Mouse (Mus musculus): ENCODE data around the gene Pou6f1. TPM values are rescaled to one million over a fixed set of nuclear protein-coding genes. Genes with fewer than 3 reads are reported as not detected.
"Not testable (repeated sequence)": the region's sequence is repeated elsewhere in the genome, so short reads cannot be mapped to it uniquely, and the experiment has no call there.

Gene Pou6f1
- polyA plus RNA-seq, 1 experiment from 2014 or later: 4.7 TPM

GRCm38 (mm10) chr15:100614996-100615824, 15.4 kb upstream of the Pou6f1 start, which contains the start of gene Dazap2:
Dazap2 (plus strand) TSS chr15:100615349.
- WGBS: under 1% methylated on average over 93 of the region's 99 CpGs
- peak; percentile 99 for DNase-seq (ENCODE audit: low spot score)

DNA sequence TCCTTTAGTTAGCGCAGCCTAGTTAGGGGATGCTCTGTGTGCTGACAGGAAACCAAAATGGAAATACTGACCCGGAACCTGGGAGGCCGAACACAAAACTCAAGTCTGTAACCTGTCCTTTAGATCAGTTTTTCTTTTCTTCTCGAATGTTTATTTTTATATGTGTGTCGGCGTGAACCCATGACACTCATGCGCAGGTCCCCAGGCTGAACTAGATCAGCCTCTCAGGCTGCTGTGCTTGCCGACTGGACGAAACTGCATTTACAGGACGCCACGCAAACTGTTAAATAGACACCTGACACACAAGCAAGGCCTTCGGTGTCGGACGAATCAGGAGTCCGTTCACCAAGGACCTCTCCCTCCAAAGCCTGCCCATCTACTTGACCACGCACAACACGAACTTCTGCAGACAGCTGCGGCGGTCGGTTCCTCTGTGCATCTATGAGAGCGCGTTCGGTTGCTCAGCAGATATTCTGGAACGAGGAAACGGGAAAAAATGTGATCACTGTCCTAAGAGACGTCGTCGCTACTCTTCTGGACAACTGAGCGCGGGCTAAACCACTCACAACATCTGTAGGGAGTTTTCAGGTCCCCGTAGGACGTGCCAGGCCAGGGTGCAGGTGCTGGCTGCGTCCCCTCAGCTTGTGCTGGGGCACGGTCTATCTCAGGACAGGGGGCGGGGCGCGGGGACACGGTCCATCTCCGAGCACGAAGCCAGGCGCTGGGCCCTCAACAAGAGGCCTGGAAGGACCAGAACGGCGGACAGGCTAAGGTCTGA, 14.6 kb upstream of the Pou6f1 start:
- Histone ChIP-seq H3K9me3 (replicated peaks) (no peaks in the 10 kb centered on the region), H3K36me3 (peaks cover 24% of the 10 kb centered on the region), H3K27ac (replicated peaks) (peak overlapping the region; percentile 97), H3K4me3 (peak overlapping the region; percentile 92), H3K4me1 (peaks cover 36% of the 10 kb centered on the region), H3K27me3 (ENCODE audit: low read depth, poor library complexity, severe bottlenecking) (peaks cover 25% of the 10 kb centered on the region)
- 11% methylated on average over 43 of the region's 43 CpGs for whole genome bisulfite sequencing
- DNase-seq (ENCODE audit: low spot score): no peak

More at GRCm38 (mm10) chr15:100614996-100615824, 15.4 kb upstream of the Pou6f1 start, which contains the start of gene Dazap2:
- peaks cover 32% of the 10 kb centered on the region for H3K36me3 ChIP-seq
- H3K4me1 ChIP-seq: peaks cover 29% of the 10 kb centered on the region
- H3K27me3 ChIP-seq (ENCODE audit: low read depth, poor library complexity, severe bottlenecking): peaks cover 23% of the 10 kb centered on the region
- H3K4me3 ChIP-seq: peak within 1 kb of the TSS; percentile 92
- no peaks in the 10 kb centered on the region for H3K9me3 ChIP-seq (replicated peaks)
- H3K27ac ChIP-seq (replicated peaks): peak within 1 kb of the TSS; percentile 97

DNA sequence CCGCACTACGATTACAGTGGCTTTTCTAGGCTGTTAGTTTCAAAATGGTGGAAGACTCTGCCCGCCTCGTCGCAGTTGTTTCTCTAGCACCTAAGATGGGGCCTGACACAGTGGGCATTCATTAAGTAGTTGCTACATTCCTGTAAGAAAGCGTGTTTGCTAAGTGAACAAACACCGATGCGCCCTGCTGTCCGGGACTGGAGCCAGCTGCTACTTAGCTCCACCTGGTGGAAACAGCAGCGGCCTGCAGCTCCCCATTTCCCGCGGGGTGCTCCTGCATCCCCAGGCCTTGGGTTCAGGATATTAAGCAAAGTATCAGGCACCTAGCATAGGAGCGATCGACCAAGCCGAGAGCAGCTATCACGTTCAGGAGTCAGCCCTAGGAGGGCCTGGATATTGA, 13.8 kb upstream of the Pou6f1 start:
- H3K4me3 ChIP-seq: peak overlapping the region; percentile 15; the same call in 1 of the 2 replicates
- WGBS: 11% methylated on average over 16 of the region's 16 CpGs

GRCm38 (mm10) chr15:100612432-100612831, 12.6 kb upstream of the Pou6f1 start:
- H3K4me3 ChIP-seq: no peak overlapping the region
- 72% methylated on average over 2 of the region's 2 CpGs for WGBS
- no peak overlapping the region for H3K27ac ChIP-seq (replicated peaks)
- peaks cover 42% of the 10 kb centered on the region for H3K4me1 ChIP-seq
- H3K27me3 ChIP-seq (ENCODE audit: low read depth, poor library complexity, severe bottlenecking): peaks cover 25% of the 10 kb centered on the region
- DNase-seq (ENCODE audit: low spot score): no peak
- peaks cover 4% of the 10 kb centered on the region for H3K36me3 ChIP-seq
- H3K9me3 ChIP-seq (replicated peaks): no peaks in the 10 kb centered on the region

More for the DNA sequence above, 13.8 kb upstream of the Pou6f1 start:
- DNase-seq (ENCODE audit: low spot score): peak; percentile 81
- Histone ChIP-seq H3K27ac (replicated peaks) (peak overlapping the region; percentile 30; the same call in 1 of the 2 replicates), H3K4me1 (peaks cover 42% of the 10 kb centered on the region), H3K27me3 (ENCODE audit: low read depth, poor library complexity, severe bottlenecking) (peaks cover 25% of the 10 kb centered on the region), H3K36me3 (peaks cover 16% of the 10 kb centered on the region), H3K9me3 (replicated peaks) (no peaks in the 10 kb centered on the region)

- H3K27me3 ChIP-seq (ENCODE audit: low read depth, poor library complexity, severe bottlenecking): peaks cover 25% of the 10 kb centered on the region
- DNase-seq (ENCODE audit: low spot score): no peak
- H3K27ac ChIP-seq (replicated peaks): no peak overlapping the region
- no peak overlapping the region for H3K4me3 ChIP-seq
- WGBS: 86% methylated on average over 7 of the region's 7 CpGs
- peaks cover 40% of the 10 kb centered on the region for H3K4me1 ChIP-seq
- H3K36me3 ChIP-seq: peaks cover under 1% of the 10 kb centered on the region; the same call in 1 of the 2 replicates
- H3K9me3 ChIP-seq (replicated peaks): no peaks in the 10 kb centered on the region
These were observed 12.2 kb upstream of the Pou6f1 start for GRCm38 (mm10) chr15:100611951-100612350.

DNA sequence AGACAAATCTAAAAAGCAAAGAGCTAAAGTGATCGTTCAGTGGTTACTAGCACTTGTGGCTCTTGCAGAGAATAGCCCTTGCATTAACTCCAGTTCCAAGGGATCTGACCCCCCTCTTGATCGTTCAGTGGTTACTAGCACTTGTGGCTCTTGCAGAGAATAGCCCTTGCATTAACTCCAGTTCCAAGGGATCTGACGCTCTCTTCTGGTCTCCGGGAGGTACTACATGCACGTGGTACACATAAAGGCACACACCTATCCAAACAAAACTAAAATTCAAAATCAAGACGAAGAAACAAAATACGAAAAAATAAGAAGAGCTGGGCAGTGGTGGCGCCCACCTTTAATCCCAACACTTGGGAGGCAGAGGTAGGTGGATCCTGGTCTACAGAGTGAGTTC, 6.9 kb upstream of the Pou6f1 start:
- not testable (repeated sequence) for DNase-seq (ENCODE audit: low spot score); H3K36me3 ChIP-seq; H3K9me3 ChIP-seq (replicated peaks); H3K4me3 ChIP-seq; H3K27ac ChIP-seq (replicated peaks)
- H3K4me1 ChIP-seq: peaks cover 29% of the 10 kb centered on the region
- WGBS: 92% methylated on average over 8 of the region's 8 CpGs
- peaks cover 50% of the 10 kb centered on the region for H3K27me3 ChIP-seq (ENCODE audit: low read depth, poor library complexity, severe bottlenecking)

DNA sequence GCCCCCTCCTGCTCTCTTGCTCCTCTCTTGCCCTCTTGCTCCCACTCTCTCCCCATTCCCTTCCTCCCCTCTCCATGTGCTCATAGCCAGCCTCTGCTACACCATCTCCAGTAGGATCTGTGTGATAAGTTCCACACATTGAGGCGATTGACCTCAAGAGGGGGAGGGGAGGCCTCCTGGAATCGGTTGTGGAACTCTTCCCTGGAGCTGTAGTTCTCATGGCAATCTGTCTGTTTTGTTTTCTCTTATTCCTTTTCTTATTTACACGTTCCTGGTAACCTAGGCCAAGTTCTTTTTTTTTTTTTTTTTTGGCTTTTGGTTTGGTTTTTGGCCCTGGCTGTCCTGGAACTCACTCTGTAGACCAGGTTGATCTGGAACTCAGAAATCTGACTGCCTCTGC, 1.9 kb upstream of the Pou6f1 start:
- H3K36me3 ChIP-seq: no peaks in the 10 kb centered on the region
- no peak overlapping the region for H3K4me3 ChIP-seq
- H3K9me3 ChIP-seq (replicated peaks): no peaks in the 10 kb centered on the region
- H3K27ac ChIP-seq (replicated peaks): no peak overlapping the region
- H3K4me1 ChIP-seq: peaks cover 47% of the 10 kb centered on the region
- 46% methylated on average over 3 of the region's 3 CpGs for WGBS
- DNase-seq (ENCODE audit: low spot score): no peak
- H3K27me3 ChIP-seq (ENCODE audit: low read depth, poor library complexity, severe bottlenecking): peaks cover 85% of the 10 kb centered on the region

DNA sequence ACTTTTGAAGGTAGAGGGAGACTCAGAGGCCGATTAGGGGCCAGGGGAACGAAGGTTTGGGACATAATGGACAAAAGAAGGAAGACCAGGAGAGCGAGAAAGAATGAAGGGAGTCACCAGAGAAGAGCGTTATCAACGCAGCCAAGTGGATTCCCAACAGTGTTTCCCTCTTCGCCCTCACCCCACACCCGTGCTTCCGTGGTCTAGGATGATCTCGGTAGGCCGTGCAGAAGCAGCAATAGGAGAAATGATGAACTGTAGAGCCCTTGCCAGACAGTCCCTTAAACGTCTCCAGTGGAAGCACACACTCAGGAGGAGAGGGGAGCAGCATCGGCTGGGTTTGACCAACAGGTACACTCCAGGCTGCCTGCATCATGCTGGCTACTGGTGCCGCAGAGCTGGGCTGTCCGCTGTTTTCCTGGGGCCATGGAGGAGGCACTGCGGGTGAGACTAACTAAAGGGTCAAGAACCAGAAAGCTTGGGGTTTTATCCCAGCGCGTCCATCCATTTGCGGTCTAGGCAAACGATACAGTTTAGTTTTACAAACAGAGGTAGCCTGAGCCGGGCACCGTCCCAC, 1.0 kb upstream of the Pou6f1 start:
- H3K27ac ChIP-seq (replicated peaks): peak overlapping the region; percentile 96
- WGBS: 12% methylated on average over 21 of the region's 21 CpGs
- peaks cover 84% of the 10 kb centered on the region for H3K27me3 ChIP-seq (ENCODE audit: low read depth, poor library complexity, severe bottlenecking)
- H3K4me3 ChIP-seq: peak overlapping the region; percentile 87
- DNase-seq (ENCODE audit: low spot score): no peak
- H3K4me1 ChIP-seq: peaks cover 47% of the 10 kb centered on the region
- H3K9me3 ChIP-seq (replicated peaks): no peaks in the 10 kb centered on the region
- no peaks in the 10 kb centered on the region for H3K36me3 ChIP-seq

- Histone ChIP-seq H3K36me3 (no peaks in the 10 kb centered on the region), H3K27me3 (ENCODE audit: low read depth, poor library complexity, severe bottlenecking) (peaks cover 79% of the 10 kb centered on the region), H3K4me1 (peaks cover 41% of the 10 kb centered on the region), H3K4me3 (peak overlapping the region; percentile 87), H3K27ac (replicated peaks) (peak overlapping the region; percentile 96), H3K9me3 (replicated peaks) (no peaks in the 10 kb centered on the region)
- WGBS: 1% methylated on average over 35 of the region's 35 CpGs
- DNase-seq (ENCODE audit: low spot score): peak; percentile 86
These were observed 387 bp upstream of the Pou6f1 start for GRCm38 (mm10) chr15:100600047-100600695.

- 3% methylated on average over 12 of the region's 12 CpGs for WGBS
- Histone ChIP-seq H3K27me3 (ENCODE audit: low read depth, poor library complexity, severe bottlenecking) (peaks cover 68% of the 10 kb centered on the region), H3K9me3 (replicated peaks) (no peaks in the 10 kb centered on the region), H3K4me3 (peak overlapping the region; percentile 87), H3K36me3 (no peaks in the 10 kb centered on the region), H3K4me1 (peaks cover 30% of the 10 kb centered on the region), H3K27ac (replicated peaks) (peak overlapping the region; percentile 96; the same call in 1 of the 2 replicates)
- peak; percentile 49 for DNase-seq (ENCODE audit: low spot score)
These were observed 905 bp downstream of the Pou6f1 start for GRCm38 (mm10) chr15:100598883-100599275.

DNA sequence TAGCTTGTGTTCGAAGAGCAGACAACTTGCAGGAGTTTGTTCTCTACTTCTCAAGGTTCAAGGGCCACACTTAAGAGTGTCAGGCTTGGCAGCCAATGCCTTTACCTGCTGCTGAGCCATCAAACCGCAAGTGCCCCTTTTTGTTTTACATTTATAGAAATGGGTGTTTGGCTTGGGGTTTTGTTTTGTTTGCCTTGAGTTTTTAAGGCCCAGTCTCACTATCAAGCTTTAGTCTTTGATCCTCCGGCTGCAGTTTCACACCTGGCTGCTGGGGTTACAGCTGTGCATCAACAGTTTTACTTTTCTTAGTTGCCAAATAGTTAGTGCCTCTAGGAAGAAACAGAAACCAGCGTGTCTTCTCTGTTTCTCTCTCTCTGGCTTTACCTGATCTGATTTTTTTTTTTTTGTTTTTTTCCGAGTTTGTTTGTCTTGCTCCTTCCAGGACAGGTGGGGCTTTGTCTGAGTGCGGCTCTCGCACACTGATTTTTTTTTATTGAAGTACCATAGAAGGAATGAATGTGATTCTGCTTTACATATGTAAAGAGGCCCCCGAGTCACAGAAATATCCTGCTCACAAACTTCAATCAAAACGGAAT, 1.4 kb downstream of the Pou6f1 start:
- Histone ChIP-seq H3K36me3 (no peaks in the 10 kb centered on the region), H3K4me1 (peaks cover 30% of the 10 kb centered on the region), H3K9me3 (replicated peaks) (no peaks in the 10 kb centered on the region), H3K27ac (replicated peaks) (peak overlapping the region; percentile 96; the same call in 1 of the 2 replicates), H3K27me3 (ENCODE audit: low read depth, poor library complexity, severe bottlenecking) (peaks cover 64% of the 10 kb centered on the region), H3K4me3 (peak overlapping the region; percentile 87)
- DNase-seq (ENCODE audit: low spot score): no peak
- WGBS: 26% methylated on average over 9 of the region's 9 CpGs
